Mouse (Mus musculus) heart, adult 2 months (tissue): Measurements from ENCODE around the gene Samd4b.

Experiments used
- CTCF ChIP-seq: fragments of 200-600 bp; IDR thresholded peaks from 2 replicates; pipeline ENCODE4 v1.8.1; 2022; ENCODE audit warnings: antibody characterized with exemption, mild to moderate bottlenecking, moderate library complexity
- POLR2A ChIP-seq: fragments of 200-500 bp; IDR thresholded peaks from 2 replicates; pipeline ENCODE4 v1.6.1; 2011; ENCODE audit warnings: mild to moderate bottlenecking, low read depth, low read length, control low read depth; ENCODE audit not compliant: insufficient read depth

DNA sequence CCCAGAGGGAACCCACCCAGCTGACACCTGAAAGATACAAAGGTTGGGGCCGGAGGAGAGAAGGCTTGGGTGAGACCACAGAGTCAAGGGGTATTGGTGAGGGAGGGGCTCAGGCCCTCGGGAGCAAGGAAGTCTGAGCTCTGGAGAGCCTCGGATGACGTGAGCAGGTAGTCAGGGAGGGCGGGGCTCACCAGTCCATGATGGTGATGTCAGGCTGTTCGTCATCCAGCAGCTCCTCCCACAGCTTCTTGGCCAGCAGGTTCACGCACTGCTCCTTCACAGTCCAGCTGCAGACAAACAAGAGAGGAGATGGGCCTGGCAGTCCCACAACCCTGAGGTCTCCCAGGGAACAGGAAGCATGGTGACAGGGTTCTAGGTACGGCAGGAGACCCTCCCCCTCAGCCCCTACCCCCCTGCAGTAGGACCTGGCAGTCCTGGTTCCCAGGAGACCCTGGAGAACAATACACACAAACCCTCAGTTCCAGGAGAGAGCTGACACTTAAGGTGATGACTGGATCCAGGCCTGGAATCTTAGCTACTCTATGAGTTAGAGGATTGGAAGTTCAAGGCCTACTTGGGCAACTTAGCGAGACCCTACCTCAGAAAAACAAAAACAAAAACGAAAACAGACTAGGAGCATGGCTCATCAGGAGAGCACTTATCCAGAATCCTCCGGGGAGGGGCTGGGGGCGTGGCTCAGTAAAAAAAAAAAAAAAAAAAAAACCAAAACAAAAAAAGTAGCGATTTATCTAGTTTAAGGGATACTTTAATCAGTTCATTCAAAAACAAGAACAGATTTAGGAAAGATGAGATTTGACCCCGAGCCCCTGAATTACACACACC is 52.7 kb downstream of the Samd4b start:
- TF ChIP-seq CTCF, result no peak
- TF ChIP-seq POLR2A, result no peak
